Mouse (Mus musculus) C2C12 (cell line): ENCODE data around the gene Irf2. TPM values are rescaled to one million over a fixed set of nuclear protein-coding genes. Genes with fewer than 3 reads are reported as not detected.

ENCODE experiments used
- H3K27me3 ChIP-seq: one replicate; pipeline ENCODE4 v1.6.1; 2011; ENCODE audit not compliant: control insufficient read depth, insufficient read depth, insufficient read length
- H3K36me3 ChIP-seq: one replicate; pipeline ENCODE4 v1.6.1; 2011; ENCODE audit not compliant: control insufficient read depth, insufficient read depth
- H3K4me3 ChIP-seq: one replicate; pipeline ENCODE4 v1.5.1; 2011; ENCODE audit warnings: mild to moderate bottlenecking, control low read depth; ENCODE audit not compliant: poor library complexity, insufficient read depth, severe bottlenecking
- H3K79me2 ChIP-seq: one replicate; pipeline ENCODE4 v1.6.1; 2011; ENCODE audit not compliant: control insufficient read depth, insufficient read depth
- H3K79me3 ChIP-seq: one replicate; pipeline ENCODE4 v1.6.1; 2011; ENCODE audit warnings: low read depth, control low read depth
- H3ac ChIP-seq: one replicate; pipeline ENCODE3; 2011; ENCODE audit warnings: low read depth; ENCODE audit not compliant: control insufficient read depth, insufficient read length
- CEBPB ChIP-seq: IDR thresholded peaks from one replicate; pipeline ENCODE4 v1.6.1; 2011; ENCODE audit warnings: low read depth, mild to moderate bottlenecking, control low read depth, moderate library complexity
- CTCF ChIP-seq: IDR thresholded peaks from one replicate; pipeline ENCODE4 v1.5.1; 2011; ENCODE audit not compliant: control insufficient read depth, insufficient read depth, insufficient read length
- FOSL1 ChIP-seq: IDR thresholded peaks from one replicate; pipeline ENCODE4 v1.8.0; 2011; ENCODE audit warnings: mild to moderate bottlenecking, low read length; ENCODE audit not compliant: poor library complexity, insufficient read depth, severe bottlenecking
- MAX ChIP-seq: IDR thresholded peaks from one replicate; pipeline ENCODE4 v1.6.1; 2011; ENCODE audit warnings: mild to moderate bottlenecking, control low read depth
- MYOD1 ChIP-seq: IDR thresholded peaks from one replicate; pipeline ENCODE4 v1.6.1; 2011; ENCODE audit warnings: low read depth; ENCODE audit not compliant: control insufficient read depth, insufficient read length
- MYOG ChIP-seq: IDR thresholded peaks from one replicate; pipeline ENCODE4 v1.6.1; 2011; ENCODE audit not compliant: control insufficient read depth, insufficient read length; ENCODE audit errors: extremely low read depth
- USF1 ChIP-seq: IDR thresholded peaks from one replicate; pipeline ENCODE4 v1.6.1; 2011; ENCODE audit warnings: low read depth, mild to moderate bottlenecking, control low read depth, moderate library complexity
- polyA plus RNA-seq: library from polyadenylated mRNA; unstranded; fragments of >200 nt; fragmentation: generic; extraction: Trizol; gene quantifications from one replicate; pipeline ENCODE4 v1.2.1, GENCODE M21; 2012; ENCODE audit warnings: missing spikeins

The Irf2 gene
- polyA plus RNA-seq, 1 experiment = 7.6 TPM

- Histone ChIP-seq H3K79me3 (peaks cover 49% of the 10 kb centered on the region), H3K79me2 (peaks cover 56% of the 10 kb centered on the region), H3K36me3 (no peaks in the 10 kb centered on the region), H3ac (peak overlapping the region; percentile 89), H3K4me3 (peak overlapping the region; percentile 72), H3K27me3 (no peaks in the 10 kb centered on the region)
- TF ChIP-seq CTCF = no peak
- TF ChIP-seq FOSL1 = no peak
- no peak for TF ChIP-seq MYOD1
Observed at GRCm38 (mm10) chr8:46739956-46740512, 502 bp downstream of the Irf2 start.

DNA sequence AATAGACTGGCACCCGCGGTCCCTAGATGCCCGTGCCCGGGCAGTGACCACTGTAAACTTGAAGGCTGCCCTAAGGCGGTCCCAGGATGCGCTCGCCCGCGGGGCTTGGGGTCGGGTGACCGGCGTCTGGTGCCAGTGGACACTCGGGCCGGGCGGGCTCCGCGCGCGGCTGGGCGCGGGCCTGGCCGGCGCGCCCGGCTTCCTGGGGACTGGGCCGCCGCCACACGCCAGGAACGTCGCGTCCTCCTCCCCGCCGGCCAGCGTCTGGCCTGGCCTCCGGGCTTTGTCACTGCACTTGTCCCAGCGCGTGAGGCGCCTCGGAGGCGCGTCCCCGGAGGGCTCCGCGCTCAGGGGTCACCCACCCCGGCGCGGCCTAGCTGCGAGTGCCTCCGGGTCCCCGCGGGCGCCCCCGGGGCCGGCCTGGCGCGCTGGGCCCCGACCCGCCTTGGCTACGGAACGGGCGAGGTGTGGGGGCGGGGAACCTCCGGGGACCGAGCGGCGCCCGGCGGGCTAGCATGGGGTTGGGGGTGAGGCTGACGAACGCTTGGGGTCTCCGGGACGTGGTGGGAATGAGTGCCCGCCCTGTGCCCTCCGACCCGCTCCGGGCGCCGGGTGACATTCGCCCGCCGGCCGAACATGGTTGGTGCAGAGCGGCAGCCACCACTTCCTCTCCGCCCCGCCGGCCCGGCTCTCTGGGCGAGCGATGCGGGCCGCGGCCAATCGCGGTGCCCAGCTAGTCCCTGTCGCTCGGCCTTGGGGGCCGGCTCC, 1.2 kb downstream of the Irf2 start:
- peak overlapping the region; percentile 89 for H3ac ChIP-seq
- H3K79me2 ChIP-seq = peaks cover 62% of the 10 kb centered on the region
- TF ChIP-seq CTCF (no peak), USF1 (no peak), MYOD1 (no peak), MAX (no peak), FOSL1 (no peak), MYOG (no peak), CEBPB (no peak)
- H3K4me3 ChIP-seq = peak overlapping the region; percentile 72
- H3K27me3 ChIP-seq = no peaks in the 10 kb centered on the region
- H3K79me3 ChIP-seq = peaks cover 56% of the 10 kb centered on the region
- no peaks in the 10 kb centered on the region for H3K36me3 ChIP-seq

GRCm38 (mm10) chr8:46741281-46741791, 1.8 kb downstream of the Irf2 start:
- Histone ChIP-seq H3K36me3 (no peaks in the 10 kb centered on the region), H3K27me3 (no peaks in the 10 kb centered on the region), H3ac (peak overlapping the region; percentile 89), H3K79me2 (peaks cover 69% of the 10 kb centered on the region), H3K79me3 (peaks cover 62% of the 10 kb centered on the region), H3K4me3 (peak overlapping the region; percentile 72)
- no peak for TF ChIP-seq MYOG
- no peak for TF ChIP-seq CEBPB

- Histone ChIP-seq H3K36me3 (no peaks in the 10 kb centered on the region), H3K4me3 (peak overlapping the region; percentile 72), H3ac (no peak overlapping the region), H3K27me3 (no peaks in the 10 kb centered on the region), H3K79me3 (peaks cover 70% of the 10 kb centered on the region), H3K79me2 (peaks cover 77% of the 10 kb centered on the region)
- peak; percentile 46 for TF ChIP-seq CEBPB
- no peak for TF ChIP-seq MAX
Observed at GRCm38 (mm10) chr8:46741991-46742690, 2.6 kb downstream of the Irf2 start.

GRCm38 (mm10) chr8:46742691-46743082, 3.2 kb downstream of the Irf2 start:
- Histone ChIP-seq H3K36me3 (peaks cover under 1% of the 10 kb centered on the region), H3K27me3 (no peaks in the 10 kb centered on the region), H3K79me3 (peaks cover 75% of the 10 kb centered on the region), H3ac (no peak overlapping the region), H3K79me2 (peaks cover 82% of the 10 kb centered on the region), H3K4me3 (no peak overlapping the region)
- no peak for TF ChIP-seq MYOG
- no peak for TF ChIP-seq MYOD1
- TF ChIP-seq CEBPB = no peak
- TF ChIP-seq MAX = no peak
- no peak for TF ChIP-seq CTCF
- TF ChIP-seq USF1 = no peak
- TF ChIP-seq FOSL1 = no peak

GRCm38 (mm10) chr8:46745464-46745863, 5.9 kb downstream of the Irf2 start:
- Histone ChIP-seq H3ac (no peak overlapping the region), H3K36me3 (peaks cover 4% of the 10 kb centered on the region), H3K79me2 (peaks cover 100% of the 10 kb centered on the region), H3K4me3 (no peak overlapping the region), H3K79me3 (peaks cover 93% of the 10 kb centered on the region), H3K27me3 (no peaks in the 10 kb centered on the region)
- TF ChIP-seq MYOD1 (no peak), FOSL1 (no peak), CEBPB (no peak), USF1 (no peak), MYOG (no peak), MAX (no peak), CTCF (no peak)
